Mouse (Mus musculus): ENCODE measurements around the gene Ppil6. TPM values are rescaled to one million over a fixed set of nuclear protein-coding genes. Genes with fewer than 3 reads are reported as not detected.
"Not testable (repeated sequence)": the region's sequence is repeated elsewhere in the genome, so short reads cannot be mapped to it uniquely, and the experiment has no call there.

The Ppil6 gene
- polyA plus RNA-seq, 1 experiment: not detected

GRCm38 (mm10) chr10:41488877-41489276, 1.4 kb upstream of the Ppil6 start:
- 30% methylated on average over 7 of the region's 7 CpGs for WGBS
- H3K4me3 ChIP-seq (ENCODE audit: extremely low read depth, insufficient read depth, insufficient read length): peak overlapping the region; percentile 19; the same call in 1 of the 2 replicates
- no peaks in the 10 kb centered on the region for H3K27me3 ChIP-seq (ENCODE audit: control insufficient read depth, insufficient read depth, low read length)
- H3K27ac ChIP-seq (ENCODE audit: insufficient read depth, low read length): no peak overlapping the region
- peaks cover 34% of the 10 kb centered on the region for H3K36me3 ChIP-seq (ENCODE audit: control insufficient read depth, insufficient read depth, low read length)
- DNase-seq (ENCODE audit: low read depth in 1 of 2, low spot score in 2 of 2): no peak
- no peaks in the 10 kb centered on the region; the same call in none of the 2 replicates for H3K4me1 ChIP-seq (ENCODE audit: control insufficient read depth, insufficient read depth, insufficient read length)
- TF ChIP-seq POLR2A (IDR thresholded peaks at IDR 0.05; ENCODE audit: low read depth, low read length) (no peak), CTCF (IDR thresholded peaks at IDR 0.05; ENCODE audit: extremely low read depth, insufficient read depth, insufficient read length, insufficient replicate concordance) (no peak)

- H3K27me3 ChIP-seq (ENCODE audit: control insufficient read depth, insufficient read depth, low read length): no peaks in the 10 kb centered on the region
- WGBS: 52% methylated on average over 8 of the region's 8 CpGs
Observed at GRCm38 (mm10) chr10:41489294-41489693, 945 bp upstream of the Ppil6 start.

GRCm38 (mm10) chr10:41490518-41490873, 257 bp downstream of the Ppil6 start:
- Histone ChIP-seq H3K27ac (ENCODE audit: insufficient read depth, low read length) (no peak overlapping the region), H3K4me1 (ENCODE audit: control insufficient read depth, insufficient read depth, insufficient read length) (no peaks in the 10 kb centered on the region; the same call in none of the 2 replicates), H3K36me3 (ENCODE audit: control insufficient read depth, insufficient read depth, low read length) (peaks cover 20% of the 10 kb centered on the region), H3K27me3 (ENCODE audit: control insufficient read depth, insufficient read depth, low read length) (no peaks in the 10 kb centered on the region), H3K4me3 (ENCODE audit: extremely low read depth, insufficient read depth, insufficient read length) (peak overlapping the region; percentile 84; the same call in 1 of the 2 replicates)
- WGBS: 2% methylated on average over 29 of the region's 29 CpGs
- no peak for DNase-seq (ENCODE audit: low read depth in 1 of 2, low spot score in 2 of 2)
- TF ChIP-seq CTCF (IDR thresholded peaks at IDR 0.05; ENCODE audit: extremely low read depth, insufficient read depth, insufficient read length, insufficient replicate concordance): no peak
- no peak for TF ChIP-seq POLR2A (IDR thresholded peaks at IDR 0.05; ENCODE audit: low read depth, low read length)

More at GRCm38 (mm10) chr10:41489294-41489693, 945 bp upstream of the Ppil6 start:
- TF ChIP-seq POLR2A (IDR thresholded peaks at IDR 0.05; ENCODE audit: low read depth, low read length): no peak
- TF ChIP-seq CTCF (IDR thresholded peaks at IDR 0.05; ENCODE audit: extremely low read depth, insufficient read depth, insufficient read length, insufficient replicate concordance): no peak
- H3K4me3 ChIP-seq (ENCODE audit: extremely low read depth, insufficient read depth, insufficient read length): peak overlapping the region; percentile 19; the same call in 1 of the 2 replicates
- no peak overlapping the region for H3K27ac ChIP-seq (ENCODE audit: insufficient read depth, low read length)
- no peaks in the 10 kb centered on the region; the same call in none of the 2 replicates for H3K4me1 ChIP-seq (ENCODE audit: control insufficient read depth, insufficient read depth, insufficient read length)
- no peak for DNase-seq (ENCODE audit: low read depth in 1 of 2, low spot score in 2 of 2)
- H3K36me3 ChIP-seq (ENCODE audit: control insufficient read depth, insufficient read depth, low read length): peaks cover 30% of the 10 kb centered on the region

GRCm38 (mm10) chr10:41491111-41491510, 872 bp downstream of the Ppil6 start:
- no peak overlapping the region for H3K27ac ChIP-seq (ENCODE audit: insufficient read depth, low read length)
- H3K36me3 ChIP-seq (ENCODE audit: control insufficient read depth, insufficient read depth, low read length): peaks cover 14% of the 10 kb centered on the region
- no peaks in the 10 kb centered on the region for H3K27me3 ChIP-seq (ENCODE audit: control insufficient read depth, insufficient read depth, low read length)
- no peaks in the 10 kb centered on the region; the same call in none of the 2 replicates for H3K4me1 ChIP-seq (ENCODE audit: control insufficient read depth, insufficient read depth, insufficient read length)
- no peak overlapping the region for H3K4me3 ChIP-seq (ENCODE audit: extremely low read depth, insufficient read depth, insufficient read length)
- TF ChIP-seq CTCF (IDR thresholded peaks at IDR 0.05; ENCODE audit: extremely low read depth, insufficient read depth, insufficient read length, insufficient replicate concordance) (no peak), POLR2A (IDR thresholded peaks at IDR 0.05; ENCODE audit: low read depth, low read length) (no peak)
- 26% methylated on average over 4 of the region's 4 CpGs for WGBS
- DNase-seq (ENCODE audit: low read depth in 1 of 2, low spot score in 2 of 2): no peak

GRCm38 (mm10) chr10:41500941-41501340, 10.7 kb downstream of the Ppil6 start:
- WGBS: 74% methylated on average over 4 of the region's 4 CpGs

DNA sequence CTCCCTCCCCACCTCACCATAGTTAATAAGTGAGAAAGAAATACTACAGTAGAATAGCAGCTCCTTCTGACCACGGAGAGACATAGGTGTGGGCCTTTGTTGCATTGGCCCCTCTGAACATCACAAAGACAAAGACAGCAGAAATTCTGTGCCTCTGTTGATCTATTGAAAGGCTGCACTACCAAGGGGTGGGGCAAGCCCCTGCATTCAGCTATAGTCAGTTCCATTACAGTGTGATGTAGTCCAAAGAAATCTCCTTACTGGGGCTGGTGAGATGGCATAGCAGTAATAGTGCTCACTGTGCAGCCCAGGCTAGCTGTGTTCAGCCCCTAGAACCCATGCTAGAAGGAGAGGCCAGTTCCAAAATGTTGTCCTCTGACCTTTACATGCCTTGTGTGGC, 14.8 kb downstream of the Ppil6 start:
- WGBS: 92% methylated on average over 1 of the region's 1 CpGs
- no peak for DNase-seq (ENCODE audit: low read depth in 1 of 2, low spot score in 2 of 2)
- H3K36me3 ChIP-seq (ENCODE audit: control insufficient read depth, insufficient read depth, low read length): no peaks in the 10 kb centered on the region

More at GRCm38 (mm10) chr10:41500941-41501340, 10.7 kb downstream of the Ppil6 start:
- Histone ChIP-seq H3K4me1 (ENCODE audit: control insufficient read depth, insufficient read depth, insufficient read length) (no peaks in the 10 kb centered on the region), H3K27ac (ENCODE audit: insufficient read depth, low read length) (no peak overlapping the region), H3K27me3 (ENCODE audit: control insufficient read depth, insufficient read depth, low read length) (no peaks in the 10 kb centered on the region), H3K4me3 (ENCODE audit: extremely low read depth, insufficient read depth, insufficient read length) (no peak overlapping the region), H3K36me3 (ENCODE audit: control insufficient read depth, insufficient read depth, low read length) (no peaks in the 10 kb centered on the region)
- DNase-seq (ENCODE audit: low read depth in 1 of 2, low spot score in 2 of 2): no peak
- TF ChIP-seq POLR2A (IDR thresholded peaks at IDR 0.05; ENCODE audit: low read depth, low read length) (no peak), CTCF (IDR thresholded peaks at IDR 0.05; ENCODE audit: extremely low read depth, insufficient read depth, insufficient read length, insufficient replicate concordance) (no peak)

DNA sequence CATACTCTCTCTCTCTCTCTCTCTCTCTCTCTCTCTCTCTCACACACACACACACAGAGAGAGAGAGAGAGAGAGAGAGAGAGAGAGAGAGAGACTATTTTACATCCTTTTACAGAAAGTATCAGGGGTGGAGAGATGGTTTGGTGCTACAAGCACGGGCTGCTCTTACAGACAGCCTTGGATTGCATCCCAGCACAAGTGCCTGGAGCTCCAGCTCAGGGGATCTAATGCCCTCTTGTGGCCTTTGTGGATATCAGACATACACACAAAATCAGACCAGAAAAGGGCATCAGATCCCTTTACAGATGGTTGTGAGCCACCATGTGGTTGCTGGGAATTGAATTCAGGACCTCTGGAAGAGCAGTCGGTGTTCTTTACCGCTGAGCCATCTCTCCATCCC, 15.2 kb downstream of the Ppil6 start:
- not testable (repeated sequence) for H3K4me1 ChIP-seq (ENCODE audit: control insufficient read depth, insufficient read depth, insufficient read length); H3K4me3 ChIP-seq (ENCODE audit: extremely low read depth, insufficient read depth, insufficient read length); H3K36me3 ChIP-seq (ENCODE audit: control insufficient read depth, insufficient read depth, low read length); H3K27me3 ChIP-seq (ENCODE audit: control insufficient read depth, insufficient read depth, low read length); H3K27ac ChIP-seq (ENCODE audit: insufficient read depth, low read length)
- 4% methylated on average over 3 of the region's 3 CpGs for WGBS
- peak; percentile 76; the same call in 1 of the 2 replicates for TF ChIP-seq CTCF (IDR thresholded peaks at IDR 0.05; ENCODE audit: extremely low read depth, insufficient read depth, insufficient read length, insufficient replicate concordance)
- peak; percentile 41 to 53 for DNase-seq (ENCODE audit: low read depth in 1 of 2, low spot score in 2 of 2)

More for the DNA sequence above, 14.8 kb downstream of the Ppil6 start:
- TF ChIP-seq CTCF (IDR thresholded peaks at IDR 0.05; ENCODE audit: extremely low read depth, insufficient read depth, insufficient read length, insufficient replicate concordance) (no peak), POLR2A (IDR thresholded peaks at IDR 0.05; ENCODE audit: low read depth, low read length) (no peak)
- Histone ChIP-seq H3K27me3 (ENCODE audit: control insufficient read depth, insufficient read depth, low read length) (no peaks in the 10 kb centered on the region), H3K27ac (ENCODE audit: insufficient read depth, low read length) (no peak overlapping the region), H3K4me1 (ENCODE audit: control insufficient read depth, insufficient read depth, insufficient read length) (no peaks in the 10 kb centered on the region), H3K4me3 (ENCODE audit: extremely low read depth, insufficient read depth, insufficient read length) (no peak overlapping the region)
